Mouse (Mus musculus) adrenal gland, postnatal 36 days (tissue): Measurements from ENCODE around the gene Tac4. TPM values are rescaled to one million over a fixed set of nuclear protein-coding genes. Genes with fewer than 3 reads are reported as not detected.

Experiments used
- DNase-seq, 2 experiments: peaks; one replicate each; pipeline ENCODE4 v3.0.0; 2021; ENCODE audit warnings: mixed read lengths in 1 of 2
- total RNA-seq, 2 experiments: library from RNA; stranded (reverse); gene quantifications; 2 replicates each; pipeline ENCODE4 v1.2.3; 2021

The Tac4 gene
- total RNA-seq, 2 experiments from 2014 or later = not detected

GRCm38 (mm10) chr11:95263816-95264454 is 2.6 kb downstream of the Tac4 start:
- DNase-seq = no peak

GRCm38 (mm10) chr11:95264455-95265013 is 3.2 kb downstream of the Tac4 start:
- no peak for DNase-seq

GRCm38 (mm10) chr11:95266540-95267245 is 5.4 kb downstream of the Tac4 start:
- DNase-seq = peak; percentile 65 to 68

- DNase-seq = no peak
These were observed 12.3 kb downstream of the Tac4 start for GRCm38 (mm10) chr11:95273661-95274060.

GRCm38 (mm10) chr11:95274613-95275012 is 13.3 kb downstream of the Tac4 start:
- no peak for DNase-seq

GRCm38 (mm10) chr11:95276056-95276455 is 14.7 kb downstream of the Tac4 start:
- no peak for DNase-seq

- no peak for DNase-seq
These were observed 17.8 kb downstream of the Tac4 start for GRCm38 (mm10) chr11:95279061-95279659.

- no peak for DNase-seq
These were observed 21.0 kb downstream of the Tac4 start for GRCm38 (mm10) chr11:95282331-95282730.

GRCm38 (mm10) chr11:95291998-95292397 is 30.7 kb downstream of the Tac4 start:
- no peak for DNase-seq

- no peak for DNase-seq
These were observed 31.8 kb downstream of the Tac4 start for GRCm38 (mm10) chr11:95293017-95293624.

- no peak for DNase-seq
These were observed 34.4 kb downstream of the Tac4 start for GRCm38 (mm10) chr11:95295736-95296135.

- DNase-seq = peak in 1 of 2 experiments; percentile 43
These were observed 36.8 kb downstream of the Tac4 start for GRCm38 (mm10) chr11:95298146-95298545.

GRCm38 (mm10) chr11:95299886-95300285 is 38.6 kb downstream of the Tac4 start:
- DNase-seq = peak; percentile 53 to 56

GRCm38 (mm10) chr11:95301772-95302171 is 40.4 kb downstream of the Tac4 start:
- no peak for DNase-seq

GRCm38 (mm10) chr11:95305600-95305999 is 44.3 kb downstream of the Tac4 start:
- no peak for DNase-seq

GRCm38 (mm10) chr11:95307526-95307925 is 46.2 kb downstream of the Tac4 start:
- no peak for DNase-seq

GRCm38 (mm10) chr11:95309510-95310006 is 48.2 kb downstream of the Tac4 start:
- DNase-seq = peak; percentile 97 to 98

GRCm38 (mm10) chr11:95310007-95310647 is 48.8 kb downstream of the Tac4 start, which contains the start of gene Kat7:
Gene Kat7 (minus strand): TSS chr11:95310246.
- peak; percentile 98 for DNase-seq

- DNase-seq = peak; percentile 19 to 21
These were observed 49.5 kb downstream of the Tac4 start for GRCm38 (mm10) chr11:95310648-95311424.

- DNase-seq = no peak
These were observed 50.1 kb downstream of the Tac4 start for GRCm38 (mm10) chr11:95311425-95311807.
